Mouse (Mus musculus): ENCODE measurements around the gene Ubap2l. TPM values are rescaled to one million over a fixed set of nuclear protein-coding genes. Genes with fewer than 3 reads are reported as not detected.
A peak's percentile ranks its signal among the peaks of the same experiment; 100 is the strongest.

Gene Ubap2l
- polyA plus RNA-seq, 1 experiment from 2014 or later: 105 TPM

DNA sequence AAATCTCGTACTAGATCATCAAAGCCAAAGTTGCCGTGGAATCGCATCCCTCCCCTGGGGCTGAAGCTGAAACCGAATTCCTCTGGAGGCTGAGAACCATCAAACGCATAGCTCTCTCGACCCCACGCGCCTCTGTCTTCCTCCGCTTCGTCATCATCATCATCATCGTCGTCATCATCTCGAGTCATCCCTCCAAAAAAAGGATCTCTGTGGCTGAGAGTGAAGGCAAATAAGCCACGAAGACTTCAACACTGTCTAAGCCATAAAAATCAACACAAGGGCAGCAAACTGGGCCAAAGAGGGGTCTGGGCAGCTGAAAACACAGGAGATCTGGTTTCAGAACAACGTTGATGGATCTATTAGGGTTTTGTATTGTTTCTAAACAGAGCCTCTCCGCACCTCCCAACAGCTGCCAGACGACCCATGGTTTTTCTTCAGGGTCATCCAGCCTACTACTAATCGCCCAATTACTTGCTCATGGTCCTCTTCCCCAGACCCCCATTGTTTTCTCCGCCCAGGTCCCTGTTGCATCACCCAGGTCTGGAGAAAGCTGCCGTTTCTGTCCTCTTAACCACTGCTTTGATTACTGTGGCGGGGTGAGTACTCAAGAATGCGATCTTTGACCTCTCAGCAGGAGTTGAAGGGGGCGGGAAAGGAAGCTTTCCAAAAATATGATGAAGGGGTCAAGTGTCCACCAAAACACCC, 54.5 kb downstream of the Ubap2l start:
- peaks cover 13% of the 10 kb centered on the region for H3K4me1 ChIP-seq (ENCODE audit: control insufficient read depth, insufficient read depth, low read depth, low read length)
- no peaks in the 10 kb centered on the region for H3K27me3 ChIP-seq (replicated peaks; ENCODE audit: control insufficient read depth, insufficient read depth, low read length)
- peak overlapping the region; percentile 51 for H3K4me3 ChIP-seq (ENCODE audit: low read length)
- peak overlapping the region; percentile 70 for H3K4me2 ChIP-seq (ENCODE audit: low read length)
- peak; percentile 59 for ATAC-seq
- peak overlapping the region; percentile 64 for H3K9ac ChIP-seq (ENCODE audit: low read depth, low read length)
- H3K27ac ChIP-seq (ENCODE audit: low read depth, low read length): peak overlapping the region; percentile 35; the same call in 1 of the 2 replicates
- 13% methylated on average over 20 of the region's 23 CpGs for WGBS
- peaks cover 14% of the 10 kb centered on the region for H3K36me3 ChIP-seq (ENCODE audit: control insufficient read depth, insufficient read depth, low read length)
- no peaks in the 10 kb centered on the region for H3K9me3 ChIP-seq (ENCODE audit: control insufficient read depth, low read length)

GRCm38 (mm10) chr3:89994807-89995515, 57.5 kb downstream of the Ubap2l start:
- 96% methylated on average over 5 of the region's 5 CpGs for WGBS
- Histone ChIP-seq H3K27me3 (replicated peaks; ENCODE audit: control insufficient read depth, insufficient read depth, low read length) (no peaks in the 10 kb centered on the region), H3K9ac (ENCODE audit: low read depth, low read length) (no peak overlapping the region), H3K4me2 (ENCODE audit: low read length) (no peak overlapping the region), H3K4me1 (ENCODE audit: control insufficient read depth, insufficient read depth, low read depth, low read length) (peaks cover 13% of the 10 kb centered on the region), H3K9me3 (ENCODE audit: control insufficient read depth, low read length) (no peaks in the 10 kb centered on the region), H3K36me3 (ENCODE audit: control insufficient read depth, insufficient read depth, low read length) (peaks cover 3% of the 10 kb centered on the region; the same call in 1 of the 2 replicates), H3K4me3 (ENCODE audit: low read length) (no peak overlapping the region), H3K27ac (ENCODE audit: low read depth, low read length) (no peak overlapping the region)
- no peak for ATAC-seq

- H3K4me1 ChIP-seq (ENCODE audit: control insufficient read depth, insufficient read depth, low read depth, low read length): no peaks in the 10 kb centered on the region
- 96% methylated on average over 4 of the region's 4 CpGs for WGBS
- no peak overlapping the region for H3K4me3 ChIP-seq (ENCODE audit: low read length)
- H3K27me3 ChIP-seq (replicated peaks; ENCODE audit: control insufficient read depth, insufficient read depth, low read length): no peaks in the 10 kb centered on the region
- H3K36me3 ChIP-seq (ENCODE audit: control insufficient read depth, insufficient read depth, low read length): no peaks in the 10 kb centered on the region
- no peak overlapping the region for H3K27ac ChIP-seq (ENCODE audit: low read depth, low read length)
- ATAC-seq: no peak
- H3K9ac ChIP-seq (ENCODE audit: low read depth, low read length): no peak overlapping the region
- H3K4me2 ChIP-seq (ENCODE audit: low read length): no peak overlapping the region
- H3K9me3 ChIP-seq (ENCODE audit: control insufficient read depth, low read length): no peaks in the 10 kb centered on the region
Observed at GRCm38 (mm10) chr3:89987822-89988221, 64.6 kb downstream of the Ubap2l start.

- H3K9ac ChIP-seq (ENCODE audit: low read depth, low read length): no peak overlapping the region
- no peak overlapping the region for H3K27ac ChIP-seq (ENCODE audit: low read depth, low read length)
- H3K4me2 ChIP-seq (ENCODE audit: low read length): no peak overlapping the region
- no peaks in the 10 kb centered on the region for H3K27me3 ChIP-seq (replicated peaks; ENCODE audit: control insufficient read depth, insufficient read depth, low read length)
- H3K4me1 ChIP-seq (ENCODE audit: control insufficient read depth, insufficient read depth, low read depth, low read length): no peaks in the 10 kb centered on the region
- H3K9me3 ChIP-seq (ENCODE audit: control insufficient read depth, low read length): no peaks in the 10 kb centered on the region
- H3K36me3 ChIP-seq (ENCODE audit: control insufficient read depth, insufficient read depth, low read length): no peaks in the 10 kb centered on the region
- no peak overlapping the region for H3K4me3 ChIP-seq (ENCODE audit: low read length)
- WGBS: 60% methylated on average over 3 of the region's 3 CpGs
- no peak for ATAC-seq
Observed at GRCm38 (mm10) chr3:89987211-89987610, 65.2 kb downstream of the Ubap2l start.

- H3K27ac ChIP-seq (ENCODE audit: low read depth, low read length): no peak overlapping the region
- no peak for ATAC-seq
- no peaks in the 10 kb centered on the region for H3K4me1 ChIP-seq (ENCODE audit: control insufficient read depth, insufficient read depth, low read depth, low read length)
- no peaks in the 10 kb centered on the region for H3K9me3 ChIP-seq (ENCODE audit: control insufficient read depth, low read length)
- no peaks in the 10 kb centered on the region for H3K36me3 ChIP-seq (ENCODE audit: control insufficient read depth, insufficient read depth, low read length)
- H3K4me3 ChIP-seq (ENCODE audit: low read length): no peak overlapping the region
- H3K27me3 ChIP-seq (replicated peaks; ENCODE audit: control insufficient read depth, insufficient read depth, low read length): no peaks in the 10 kb centered on the region
- WGBS: 80% methylated on average over 5 of the region's 5 CpGs
- H3K4me2 ChIP-seq (ENCODE audit: low read length): no peak overlapping the region
- H3K9ac ChIP-seq (ENCODE audit: low read depth, low read length): no peak overlapping the region
Observed at GRCm38 (mm10) chr3:89982426-89982825, 70.0 kb downstream of the Ubap2l start.

DNA sequence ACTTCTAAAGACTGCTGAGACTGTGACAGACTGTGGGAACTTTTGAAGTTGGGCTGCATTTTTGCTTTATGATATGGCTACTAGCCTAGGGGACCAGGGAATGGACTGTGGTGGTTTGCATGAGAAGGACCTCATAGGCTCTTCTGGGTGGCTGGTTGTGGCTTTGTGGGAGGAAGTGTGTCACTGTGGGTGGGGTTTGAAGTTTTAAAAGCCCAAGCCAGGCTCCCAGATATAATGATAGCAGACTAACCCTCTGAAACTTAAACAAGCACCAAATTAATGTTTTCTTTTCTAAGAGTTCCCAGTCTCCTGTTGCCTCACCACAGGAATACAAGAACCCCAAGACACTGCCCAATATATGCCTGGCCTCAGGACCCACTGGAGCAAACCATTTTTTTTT, 75.6 kb downstream of the Ubap2l start:
- Histone ChIP-seq H3K4me2 (ENCODE audit: low read length) (no peak overlapping the region), H3K9ac (ENCODE audit: low read depth, low read length) (no peak overlapping the region), H3K4me1 (ENCODE audit: control insufficient read depth, insufficient read depth, low read depth, low read length) (no peaks in the 10 kb centered on the region), H3K9me3 (ENCODE audit: control insufficient read depth, low read length) (no peaks in the 10 kb centered on the region), H3K4me3 (ENCODE audit: low read length) (no peak overlapping the region), H3K27me3 (replicated peaks; ENCODE audit: control insufficient read depth, insufficient read depth, low read length) (no peaks in the 10 kb centered on the region), H3K36me3 (ENCODE audit: control insufficient read depth, insufficient read depth, low read length) (no peaks in the 10 kb centered on the region), H3K27ac (ENCODE audit: low read depth, low read length) (no peak overlapping the region)
- ATAC-seq: no peak

GRCm38 (mm10) chr3:89968509-89968908, 83.9 kb downstream of the Ubap2l start:
- 82% methylated on average over 7 of the region's 7 CpGs for WGBS
- peaks cover 9% of the 10 kb centered on the region for H3K4me1 ChIP-seq (ENCODE audit: control insufficient read depth, insufficient read depth, low read depth, low read length)
- no peak overlapping the region for H3K9ac ChIP-seq (ENCODE audit: low read depth, low read length)
- ATAC-seq: no peak
- H3K9me3 ChIP-seq (ENCODE audit: control insufficient read depth, low read length): no peaks in the 10 kb centered on the region
- H3K4me2 ChIP-seq (ENCODE audit: low read length): no peak overlapping the region
- H3K4me3 ChIP-seq (ENCODE audit: low read length): no peak overlapping the region
- no peak overlapping the region for H3K27ac ChIP-seq (ENCODE audit: low read depth, low read length)
- no peaks in the 10 kb centered on the region for H3K36me3 ChIP-seq (ENCODE audit: control insufficient read depth, insufficient read depth, low read length)
- no peaks in the 10 kb centered on the region for H3K27me3 ChIP-seq (replicated peaks; ENCODE audit: control insufficient read depth, insufficient read depth, low read length)

- H3K27me3 ChIP-seq (replicated peaks; ENCODE audit: control insufficient read depth, insufficient read depth, low read length): no peaks in the 10 kb centered on the region
- no peaks in the 10 kb centered on the region for H3K9me3 ChIP-seq (ENCODE audit: control insufficient read depth, low read length)
- no peak overlapping the region for H3K9ac ChIP-seq (ENCODE audit: low read depth, low read length)
- H3K4me2 ChIP-seq (ENCODE audit: low read length): no peak overlapping the region
- no peak overlapping the region for H3K4me3 ChIP-seq (ENCODE audit: low read length)
- no peak for ATAC-seq
- H3K27ac ChIP-seq (ENCODE audit: low read depth, low read length): no peak overlapping the region
- H3K4me1 ChIP-seq (ENCODE audit: control insufficient read depth, insufficient read depth, low read depth, low read length): peaks cover 14% of the 10 kb centered on the region
- 72% methylated on average over 4 of the region's 4 CpGs for WGBS
- no peaks in the 10 kb centered on the region for H3K36me3 ChIP-seq (ENCODE audit: control insufficient read depth, insufficient read depth, low read length)
Observed at GRCm38 (mm10) chr3:89966946-89967345, 85.5 kb downstream of the Ubap2l start.

- H3K27me3 ChIP-seq (replicated peaks; ENCODE audit: control insufficient read depth, insufficient read depth, low read length): no peaks in the 10 kb centered on the region
- no peaks in the 10 kb centered on the region for H3K36me3 ChIP-seq (ENCODE audit: control insufficient read depth, insufficient read depth, low read length)
- H3K9me3 ChIP-seq (ENCODE audit: control insufficient read depth, low read length): no peaks in the 10 kb centered on the region
- no peak overlapping the region for H3K9ac ChIP-seq (ENCODE audit: low read depth, low read length)
- no peak overlapping the region for H3K27ac ChIP-seq (ENCODE audit: low read depth, low read length)
- no peak for ATAC-seq
- WGBS: 93% methylated on average over 5 of the region's 5 CpGs
- H3K4me1 ChIP-seq (ENCODE audit: control insufficient read depth, insufficient read depth, low read depth, low read length): peaks cover 23% of the 10 kb centered on the region
- no peak overlapping the region for H3K4me2 ChIP-seq (ENCODE audit: low read length)
- no peak overlapping the region for H3K4me3 ChIP-seq (ENCODE audit: low read length)
Observed at GRCm38 (mm10) chr3:89965972-89966371, 86.5 kb downstream of the Ubap2l start.

Data from hindbrain, embryonic 16.5 days (tissue).